Mouse (Mus musculus) large intestine, adult 2 months (tissue): Measurements from ENCODE around the gene Itsn1. TPM values are rescaled to one million over a fixed set of nuclear protein-coding genes. Genes with fewer than 3 reads are reported as not detected.

Source experiments
- DNase-seq: peaks from one replicate; pipeline ENCODE4 v3.0.0-alpha.2; 2012; ENCODE audit warnings: low read depth, low spot score
- WGBS: fragments of 180-500 bp; shearing (Covaris S2); methylation state at CpG from one replicate; pipeline ENCODE4 v1.1.7; 2018; 5-methylcytosine and 5-hydroxymethylcytosine counted together
- polyA plus RNA-seq: library from polyadenylated mRNA; depleted of rRNA; stranded (reverse); fragments of >200 nt; gene quantifications from 2 replicates; pipeline ENCODE4 v1.2.3, GENCODE M21; 2012; rRNA removed

The Itsn1 gene
- polyA plus RNA-seq, 1 experiment = 13.6 TPM

- 89% methylated on average over 3 of the region's 3 CpGs for WGBS
- DNase-seq = no peak
Observed at GRCm38 (mm10) chr16:91963556-91963900, 234.4 kb downstream of the Itsn1 start.

- WGBS = 73% methylated on average over 13 of the region's 13 CpGs
- no peak for DNase-seq
Observed at GRCm38 (mm10) chr16:91964308-91965178, 235.5 kb downstream of the Itsn1 start.

DNA sequence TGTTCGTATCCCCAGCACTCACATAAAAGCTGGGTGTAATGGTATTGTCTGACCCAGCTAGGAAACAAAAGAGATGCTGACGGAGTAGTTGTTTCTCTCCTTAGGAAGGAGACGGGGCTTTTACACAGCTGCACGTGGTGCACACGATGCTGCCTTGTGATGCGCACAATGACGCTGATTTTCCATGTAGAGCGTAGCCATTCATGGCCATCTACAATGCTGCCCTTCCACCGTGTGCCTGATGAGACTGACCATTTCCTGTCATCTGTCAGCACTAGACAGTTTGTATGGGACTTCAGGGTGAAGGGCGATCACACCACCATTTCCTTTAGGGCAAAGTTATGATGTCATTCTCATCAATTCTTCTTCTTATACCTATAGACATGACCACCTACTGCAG lies 239.6 kb downstream of the Itsn1 start:
- WGBS = 77% methylated on average over 10 of the region's 10 CpGs
- no peak for DNase-seq

DNA sequence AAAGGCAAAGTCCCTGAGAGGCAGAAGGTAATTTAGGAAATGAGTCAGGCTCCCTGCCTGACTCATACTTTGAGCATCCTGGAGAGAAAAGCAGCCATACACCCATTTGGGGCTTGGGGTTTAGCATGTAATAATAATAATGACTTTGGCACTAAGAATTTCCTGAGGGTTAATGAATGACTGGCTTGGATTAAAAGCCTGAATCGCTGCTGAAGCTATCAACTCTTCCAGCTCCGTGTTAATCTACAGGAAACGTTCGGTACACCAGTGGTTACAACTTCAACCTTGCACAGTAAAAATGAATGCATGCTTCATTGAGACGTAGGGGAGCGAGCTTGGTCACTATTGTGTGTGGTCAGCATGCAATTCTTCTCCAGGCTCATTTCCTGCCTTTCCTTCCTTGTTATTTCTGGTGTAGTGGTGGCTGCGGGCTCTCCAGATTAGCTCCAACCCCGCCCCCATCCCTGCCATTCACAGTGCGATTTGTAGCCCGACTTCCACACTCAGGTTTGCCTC lies 240.5 kb downstream of the Itsn1 start:
- WGBS = 30% methylated on average over 10 of the region's 10 CpGs
- no peak for DNase-seq

Other genes with a start within 250 kb of the Itsn1 start
- gene Ifnar1, start 244.0 kb upstream of the Itsn1 start, polyA plus RNA-seq = 16.9 and 23.1 TPM in 2 replicates
- gene Ifngr2, start 182.2 kb upstream of the Itsn1 start, polyA plus RNA-seq = 57.2 and 82.9 TPM in 2 replicates
- gene Tmem50b, start 131.5 kb upstream of the Itsn1 start, polyA plus RNA-seq = 47.8 and 53.0 TPM in 2 replicates
- 0.47 and 1.3 TPM in 2 replicates for gene Dnajc28, start 110.3 kb upstream of the Itsn1 start, polyA plus RNA-seq
- gene Gart, start 82.3 kb upstream of the Itsn1 start, polyA plus RNA-seq = 35.5 and 36.5 TPM in 2 replicates
- 63.6 and 98.7 TPM in 2 replicates for gene Son, start 81.8 kb upstream of the Itsn1 start, polyA plus RNA-seq
- gene Donson, start 40.5 kb upstream of the Itsn1 start, polyA plus RNA-seq = 6.0 and 11.6 TPM in 2 replicates
- gene Cryzl1, start 306 bp upstream of the Itsn1 start, polyA plus RNA-seq = 19.2 and 24.0 TPM in 2 replicates